Mouse (Mus musculus) lung, postnatal 0 days (tissue): Measurements from ENCODE around the gene Aff4. TPM values are rescaled to one million over a fixed set of nuclear protein-coding genes. Genes with fewer than 3 reads are reported as not detected.
"Not testable (repeated sequence)": the region's sequence is repeated elsewhere in the genome, so short reads cannot be mapped to it uniquely, and the experiment has no call there.

Experiments
- ATAC-seq: fragments of 200-750 bp; cut with Nextera tagmentation; 2 replicates; pipeline ENCODE4 v1.8.0; 2017; ENCODE audit warnings: moderate library complexity
- DNase-seq: peaks from one replicate; pipeline ENCODE4 v3.0.0-alpha.2; 2016; ENCODE audit warnings: low spot score
- H3K27ac ChIP-seq: fragments of 300-500 bp; sonication (generic); 2 replicates; pipeline ENCODE4 v1.5.1; 2014; ENCODE audit warnings: antibody characterized with exemption, mild to moderate bottlenecking, low read length, mixed read lengths
- H3K27me3 ChIP-seq: fragments of 300-500 bp; sonication (generic); replicated peaks from 2 replicates; pipeline ENCODE4 v1.6.1; 2014; ENCODE audit warnings: low read length, mixed read lengths; ENCODE audit not compliant: insufficient read depth
- H3K36me3 ChIP-seq: fragments of 300-500 bp; sonication (generic); 2 replicates; pipeline ENCODE4 v1.6.1; 2014; ENCODE audit warnings: low read length, mixed read lengths; ENCODE audit not compliant: insufficient read depth
- H3K4me1 ChIP-seq: fragments of 300-500 bp; sonication (generic); 2 replicates; pipeline ENCODE4 v1.6.1; 2014; ENCODE audit warnings: antibody characterized with exemption, low read depth, low read length, mixed read lengths; ENCODE audit not compliant: insufficient read depth
- H3K4me2 ChIP-seq: fragments of 300-500 bp; sonication (generic); replicated peaks from 2 replicates; pipeline ENCODE4 v1.6.1; 2014; ENCODE audit warnings: low read depth, mild to moderate bottlenecking, low read length, moderate library complexity, mixed read lengths
- H3K4me3 ChIP-seq: fragments of 300-500 bp; sonication (generic); 2 replicates; pipeline ENCODE4 v1.5.1; 2014; ENCODE audit warnings: low read depth, low read length
- H3K9ac ChIP-seq: fragments of 300-500 bp; sonication (generic); replicated peaks from 2 replicates; pipeline ENCODE4 v1.6.1; 2014; ENCODE audit warnings: low read depth, mild to moderate bottlenecking
- H3K9me3 ChIP-seq: fragments of 300-500 bp; sonication (generic); 2 replicates; pipeline ENCODE4 v1.6.1; 2016; ENCODE audit warnings: low read length, mixed read lengths
- CTCF ChIP-seq: IDR thresholded peaks from 2 replicates; pipeline ENCODE4 v1.5.1; 2016; ENCODE audit warnings: antibody characterized with exemption, mild to moderate bottlenecking
- EP300 ChIP-seq: IDR thresholded peaks from 2 replicates; pipeline ENCODE4 v1.6.1; 2016; ENCODE audit warnings: antibody characterized with exemption, mild to moderate bottlenecking, control low read depth
- WGBS: fragments of 180-500 bp; shearing (Covaris S2); extraction: QIAGEN DNeasy Blood & Tissue Kit; methylation state at CpG from one replicate; pipeline ENCODE4 v1.1.7; 2014; 5-methylcytosine and 5-hydroxymethylcytosine counted together
- polyA plus RNA-seq: library from polyadenylated mRNA; unstranded; fragments of >200 nt; fragmentation: Nextera tagmentation; extraction: Ambion mirVana; gene quantifications from 2 replicates; pipeline ENCODE4 v1.2.1, GENCODE M21; 2015

The Aff4 gene
- polyA plus RNA-seq, 1 experiment from 2014 or later = 50.9 TPM

DNA sequence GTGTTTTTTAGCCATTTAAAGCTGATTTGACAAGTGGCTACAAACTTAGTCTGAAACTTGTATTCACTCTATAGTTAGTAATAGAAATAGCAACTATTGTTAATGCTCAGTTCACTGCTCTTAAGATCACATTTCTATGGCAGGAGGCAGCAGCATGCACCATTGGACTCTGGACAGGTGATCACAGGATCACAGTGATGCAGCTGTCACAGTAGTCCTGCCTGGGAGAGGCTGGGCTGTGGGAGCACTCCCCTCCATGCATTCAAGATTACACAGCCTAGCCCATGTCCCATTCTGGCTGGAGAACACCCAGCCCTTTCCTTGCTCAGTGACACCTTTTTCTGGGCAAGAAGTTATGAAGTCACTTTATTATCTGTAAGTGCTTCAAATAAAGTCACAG is 67.4 kb downstream of the Aff4 start:
- Histone ChIP-seq H3K27ac (no peak overlapping the region), H3K36me3 (peaks cover 49% of the 10 kb centered on the region), H3K4me3 (no peak overlapping the region), H3K9ac (no peak overlapping the region), H3K4me1 (no peaks in the 10 kb centered on the region), H3K27me3 (no peaks in the 10 kb centered on the region), H3K4me2 (no peak overlapping the region), H3K9me3 (no peaks in the 10 kb centered on the region)
- ATAC-seq (no peak), DNase-seq (no peak)
- TF ChIP-seq EP300 (no peak), CTCF (no peak)

DNA sequence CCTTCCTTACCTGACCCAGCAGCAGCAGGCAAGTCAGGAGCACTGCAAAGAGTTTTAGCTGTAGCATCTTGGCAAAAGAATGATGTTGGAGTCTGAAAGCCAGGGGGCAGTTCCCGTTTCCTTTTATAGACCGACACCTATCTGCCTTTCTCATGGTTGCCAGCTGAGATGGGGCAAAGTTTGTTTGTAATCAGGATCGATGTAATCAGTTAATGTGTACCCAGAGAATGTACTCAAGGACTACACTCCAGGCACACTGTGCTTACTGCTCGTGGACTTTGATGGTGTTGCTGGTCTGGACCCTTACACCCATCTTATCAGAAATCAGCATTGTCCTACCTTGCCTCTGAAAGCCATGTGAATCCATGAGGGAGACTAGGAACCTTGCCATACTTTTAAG is 72.4 kb downstream of the Aff4 start, which contains the start of gene Leap2:
Leap2 (minus strand) TSS at position 135 of the 400 bp plus-strand sequence.
- Histone ChIP-seq H3K4me3 (no peak within 1 kb of the TSS), H3K27me3 (no peaks in the 10 kb centered on the region), H3K9ac (no peak within 1 kb of the TSS), H3K36me3 (peaks cover 14% of the 10 kb centered on the region), H3K9me3 (no peaks in the 10 kb centered on the region), H3K4me2 (no peak within 1 kb of the TSS), H3K4me1 (no peaks in the 10 kb centered on the region), H3K27ac (no peak within 1 kb of the TSS)
- ATAC-seq = no peak
- 83% methylated on average over 4 of the region's 4 CpGs for WGBS
- no peak for DNase-seq
- no peak for TF ChIP-seq CTCF
- TF ChIP-seq EP300 = no peak

DNA sequence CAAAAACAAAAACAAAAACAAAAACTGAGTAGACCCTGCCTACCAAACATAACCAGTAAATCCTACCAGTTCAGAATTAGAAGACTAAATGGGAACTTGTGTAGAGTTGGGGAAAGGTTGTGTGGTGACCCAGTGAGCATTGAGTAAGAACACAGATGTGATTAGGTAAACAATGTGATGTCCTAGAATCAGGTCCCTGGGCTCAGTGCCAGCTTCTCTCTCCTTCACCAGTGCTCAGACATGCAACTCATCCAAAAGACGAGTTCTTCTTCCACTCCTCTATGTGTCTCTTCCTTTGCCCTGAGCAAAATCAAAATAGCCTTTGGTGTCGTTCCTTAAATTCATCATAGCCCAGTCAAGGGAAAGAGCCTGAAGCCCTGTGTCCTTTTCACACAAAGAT is 74.2 kb downstream of the Aff4 start:
- H3K27ac ChIP-seq = no peak overlapping the region
- H3K9ac ChIP-seq = no peak overlapping the region
- H3K9me3 ChIP-seq = no peaks in the 10 kb centered on the region
- 41% methylated on average over 2 of the region's 2 CpGs for WGBS
- TF ChIP-seq CTCF (no peak), EP300 (no peak)
- ATAC-seq (no peak), DNase-seq (no peak)
- H3K36me3 ChIP-seq = peaks cover 5% of the 10 kb centered on the region; the same call in 1 of the 2 replicates
- H3K4me3 ChIP-seq = no peak overlapping the region
- no peaks in the 10 kb centered on the region for H3K27me3 ChIP-seq
- H3K4me1 ChIP-seq = no peaks in the 10 kb centered on the region
- no peak overlapping the region for H3K4me2 ChIP-seq

DNA sequence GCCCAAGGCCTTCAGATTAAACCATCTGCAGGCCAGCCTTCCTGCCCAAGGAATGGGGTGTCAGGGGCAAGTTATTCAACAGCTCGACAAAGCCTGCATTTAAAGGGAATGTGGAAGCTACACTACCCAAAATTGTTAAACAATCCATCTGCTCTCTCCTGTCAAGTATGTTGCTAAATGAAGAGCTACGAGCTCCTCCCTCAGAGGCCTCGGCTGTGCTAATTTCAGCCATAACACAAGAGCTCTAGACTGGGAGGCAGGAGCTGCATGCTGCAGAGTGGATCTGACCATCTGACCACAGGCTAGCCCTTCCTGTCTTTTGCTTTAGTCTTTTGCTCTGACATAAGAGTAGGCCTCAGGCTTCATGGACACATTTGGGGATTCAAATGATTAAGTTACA is 74.6 kb downstream of the Aff4 start:
- Histone ChIP-seq H3K4me2 (no peak overlapping the region), H3K27ac (no peak overlapping the region)
- 41% methylated on average over 3 of the region's 3 CpGs for WGBS

DNA sequence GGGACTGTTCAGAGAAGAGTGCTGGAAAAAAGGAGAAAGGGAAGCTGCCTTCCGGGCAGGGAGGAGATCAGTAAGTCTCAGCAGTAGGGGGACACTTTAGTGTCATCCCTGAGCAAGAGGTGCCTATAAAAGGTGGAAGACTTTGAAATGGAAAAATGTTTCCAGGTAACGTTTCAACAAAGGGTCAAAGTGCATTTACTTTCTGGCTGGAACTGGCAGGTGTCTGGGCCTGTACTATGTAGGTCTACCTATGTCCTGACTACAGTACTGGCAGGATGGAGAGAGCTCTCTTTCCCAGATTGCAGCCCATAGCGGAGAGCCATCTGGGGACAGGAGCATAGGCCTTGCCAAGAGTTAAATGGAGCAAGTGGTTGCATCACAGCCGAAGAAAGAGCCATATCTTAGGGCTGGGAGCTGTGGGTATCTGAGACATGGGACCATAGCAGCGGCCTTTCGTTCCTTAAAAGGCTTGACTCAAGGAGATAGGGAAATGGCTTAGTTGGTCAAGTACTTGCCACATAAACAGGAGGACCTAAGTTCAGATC is 75.2 kb downstream of the Aff4 start:
- 79% methylated on average over 6 of the region's 6 CpGs for WGBS
- Histone ChIP-seq H3K36me3 (no peaks in the 10 kb centered on the region), H3K4me1 (no peaks in the 10 kb centered on the region), H3K4me3 (no peak overlapping the region), H3K27ac (no peak overlapping the region), H3K4me2 (no peak overlapping the region), H3K9ac (no peak overlapping the region), H3K9me3 (no peaks in the 10 kb centered on the region), H3K27me3 (no peaks in the 10 kb centered on the region)
- TF ChIP-seq CTCF (no peak), EP300 (no peak)
- ATAC-seq (no peak), DNase-seq (no peak)

More for the DNA sequence above, 74.6 kb downstream of the Aff4 start:
- no peak overlapping the region for H3K4me3 ChIP-seq
- no peak for DNase-seq
- no peaks in the 10 kb centered on the region for H3K9me3 ChIP-seq
- TF ChIP-seq CTCF (no peak), EP300 (no peak)
- ATAC-seq = no peak
- H3K36me3 ChIP-seq = peaks cover 1% of the 10 kb centered on the region; the same call in 1 of the 2 replicates
- H3K4me1 ChIP-seq = no peaks in the 10 kb centered on the region
- no peaks in the 10 kb centered on the region for H3K27me3 ChIP-seq
- no peak overlapping the region for H3K9ac ChIP-seq

DNA sequence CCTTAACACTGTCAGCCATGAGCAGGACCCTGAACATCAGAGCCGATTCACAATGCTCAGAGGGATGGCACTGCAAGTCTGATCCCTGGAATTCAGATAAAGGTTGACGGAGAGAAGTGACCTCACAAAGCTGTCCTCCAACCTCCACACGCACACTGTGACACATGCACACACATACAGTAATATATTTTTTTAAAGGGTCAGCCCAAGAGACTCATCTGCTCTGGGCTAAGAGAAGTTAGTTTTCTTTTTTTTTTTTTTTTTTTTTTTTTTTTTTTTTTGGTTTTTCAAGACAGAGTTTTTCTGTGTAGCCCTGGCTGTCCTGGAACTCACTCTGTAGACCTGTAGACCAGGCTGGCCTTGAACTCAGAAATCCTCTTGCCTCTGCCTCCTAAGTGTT is 76.3 kb downstream of the Aff4 start:
- H3K27me3 ChIP-seq, H3K4me1 ChIP-seq, H3K4me2 ChIP-seq, H3K27ac ChIP-seq, H3K9me3 ChIP-seq, ATAC-seq, DNase-seq, H3K36me3 ChIP-seq, H3K4me3 ChIP-seq, H3K9ac ChIP-seq: not testable (repeated sequence)
- 87% methylated on average over 3 of the region's 3 CpGs for WGBS
